Mouse (Mus musculus) gastrocnemius, postnatal 14 days (tissue): ENCODE measurements around the gene Il12rb2. TPM values are rescaled to one million over a fixed set of nuclear protein-coding genes. Genes with fewer than 3 reads are reported as not detected.

Source experiments
- DNase-seq: peaks from one replicate; pipeline ENCODE4 v3.0.0; 2021; ENCODE audit warnings: mixed read lengths
- intact Hi-C: fragments of 180-260 bp; cut with DNase I; formaldehyde crosslinking; loops from one replicate; pipeline ENCODE4 v1.15.1; 2025; ENCODE audit warnings: low total_unique reads
- long read RNA-seq, 2 experiments: library from polyadenylated mRNA; stranded (forward); transcript quantifications; one replicate each; pipeline ENCODE4 v2.0.0; 2021
- total RNA-seq, 2 experiments: library from RNA; stranded (reverse); gene quantifications; 2 replicates each; pipeline ENCODE4 v1.2.3; 2021

Il12rb2 gene
- under 1 TPM; 0.08 to 0.11 TPM for total RNA-seq
- long read RNA-seq, experiment 1 = 0 reads
- long read RNA-seq, experiment 2 = 0 reads

- intact Hi-C loops = no loop called here
- peak; percentile 12 for DNase-seq
These were observed at the start of gene Il12rb2 for GRCm38 (mm10) chr6:67375982-67376391. Gene Il12rb2 (minus strand): TSS chr6:67376188.

- no peak for DNase-seq
- intact Hi-C loops = no loop called here
These were observed 45.8 kb upstream of the Il12rb2 start for GRCm38 (mm10) chr6:67421761-67422160.

- intact Hi-C loops = no loop called here
- no peak for DNase-seq
These were observed 40.6 kb upstream of the Il12rb2 start for GRCm38 (mm10) chr6:67416557-67416956.

GRCm38 (mm10) chr6:67415276-67415675, 39.3 kb upstream of the Il12rb2 start:
- DNase-seq = no peak
- intact Hi-C loops = no loop called here

- no peak for DNase-seq
- intact Hi-C loops = no loop called here
These were observed 37.4 kb upstream of the Il12rb2 start for GRCm38 (mm10) chr6:67413378-67413777.

- intact Hi-C loops = no loop called here
- no peak for DNase-seq
These were observed 29.3 kb upstream of the Il12rb2 start for GRCm38 (mm10) chr6:67405281-67405682.

GRCm38 (mm10) chr6:67399551-67399950, 23.6 kb upstream of the Il12rb2 start:
- no peak for DNase-seq
- intact Hi-C loops = no loop called here

GRCm38 (mm10) chr6:67365785-67366184, 10.2 kb downstream of the Il12rb2 start:
- intact Hi-C loops = no loop called here
- DNase-seq = no peak

GRCm38 (mm10) chr6:67348065-67348464, 27.9 kb downstream of the Il12rb2 start:
- intact Hi-C loops = no loop called here
- no peak for DNase-seq

- DNase-seq = no peak
- intact Hi-C loops = no loop called here
These were observed 36.5 kb downstream of the Il12rb2 start for GRCm38 (mm10) chr6:67339494-67339893.

- intact Hi-C loops = no loop called here
- no peak for DNase-seq
These were observed 38.0 kb downstream of the Il12rb2 start for GRCm38 (mm10) chr6:67337943-67338342.

- no peak for DNase-seq
- intact Hi-C loops = no loop called here
These were observed 52.2 kb downstream of the Il12rb2 start for GRCm38 (mm10) chr6:67323788-67324187.

- intact Hi-C loops = loop anchor here (5.0 to 10.0 kb wide), 2 partner anchors 124 to 146 kb away; no protein-coding TSS in a partner anchor
- DNase-seq = peak; percentile 73
These were observed 57.5 kb downstream of the Il12rb2 start for GRCm38 (mm10) chr6:67318451-67318850.

GRCm38 (mm10) chr6:67317827-67318338, 58.1 kb downstream of the Il12rb2 start:
- intact Hi-C loops = loop anchor here (5.0 to 10.0 kb wide), 2 partner anchors 123 to 146 kb away; no protein-coding TSS in a partner anchor
- no peak for DNase-seq

GRCm38 (mm10) chr6:67317068-67317467, 58.9 kb downstream of the Il12rb2 start:
- intact Hi-C loops = loop anchor here (5.0 to 10.0 kb wide), 2 partner anchors 122 to 145 kb away; no protein-coding TSS in a partner anchor
- DNase-seq = no peak

- DNase-seq = no peak
- intact Hi-C loops = loop anchor here (5.0 to 10.0 kb wide), 2 partner anchors 120 to 142 kb away; no protein-coding TSS in a partner anchor
These were observed 61.3 kb downstream of the Il12rb2 start for GRCm38 (mm10) chr6:67314697-67315096.

- intact Hi-C loops = loop anchor here (10.0 kb wide), 1 partner anchor 115 kb away; no protein-coding TSS in a partner anchor
These were observed 66.2 kb downstream of the Il12rb2 start for GRCm38 (mm10) chr6:67309752-67310151.

GRCm38 (mm10) chr6:67308994-67309393, 67.0 kb downstream of the Il12rb2 start:
- DNase-seq = no peak
- intact Hi-C loops = no loop called here

More at GRCm38 (mm10) chr6:67309752-67310151, 66.2 kb downstream of the Il12rb2 start:
- no peak for DNase-seq

GRCm38 (mm10) chr6:67303210-67303609, 72.8 kb downstream of the Il12rb2 start:
- no peak for DNase-seq
- intact Hi-C loops = no loop called here

- intact Hi-C loops = no loop called here
- DNase-seq = no peak
These were observed 73.5 kb downstream of the Il12rb2 start for GRCm38 (mm10) chr6:67302471-67302870.

- intact Hi-C loops = no loop called here
- no peak for DNase-seq
These were observed 74.8 kb downstream of the Il12rb2 start for GRCm38 (mm10) chr6:67301230-67301629.
